Mouse (Mus musculus): Measurements from ENCODE around the gene Stam2.

Gene Stam2

DNA sequence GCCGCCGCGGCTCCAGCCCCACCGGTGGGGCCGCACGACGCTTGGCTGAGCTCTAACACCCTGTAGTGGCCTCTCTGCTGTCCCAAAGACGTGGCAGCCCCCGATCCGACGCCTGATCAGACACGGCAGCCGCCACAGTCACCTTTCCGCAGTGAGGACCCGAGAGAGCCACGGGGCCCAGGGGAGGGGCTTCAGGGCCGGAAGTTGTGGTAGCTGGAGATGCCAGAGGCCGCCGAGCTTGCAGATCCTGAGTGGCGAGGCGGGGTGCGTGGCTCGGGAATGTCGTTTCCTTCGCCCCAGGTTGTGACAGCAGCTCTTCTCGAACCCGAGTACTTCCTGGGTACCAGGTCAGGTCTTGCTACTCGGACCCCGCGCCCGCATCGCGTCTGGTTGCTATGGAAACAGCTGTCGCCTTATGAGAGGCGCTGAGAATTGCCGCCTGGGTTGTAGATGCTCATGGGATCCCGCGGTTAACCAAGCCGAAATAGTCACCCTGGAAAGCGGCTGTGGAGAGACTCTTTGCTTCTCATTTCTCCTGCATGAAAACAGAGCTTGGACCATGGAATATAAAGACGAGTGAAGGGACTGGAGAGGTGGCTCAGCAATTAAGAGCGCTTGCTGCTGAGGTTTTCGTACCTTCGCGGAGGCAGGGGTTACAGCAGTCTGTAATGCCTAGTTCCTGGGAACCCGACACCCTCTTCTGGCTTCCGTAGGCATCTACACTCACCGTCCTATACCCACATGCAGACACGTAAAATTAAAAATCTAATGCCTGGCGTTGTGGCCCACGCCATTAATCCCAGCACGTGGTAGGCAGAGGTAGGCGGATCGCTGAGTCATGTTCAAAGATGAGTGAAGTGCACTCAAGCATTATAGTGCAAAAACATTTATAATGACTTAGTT lies at the start of gene Stam2:
TSS of gene Stam2 (minus strand) at position 26 of the 903 bp plus-strand sequence.
- peak; percentile 75 to 84 for DNase-seq

DNA sequence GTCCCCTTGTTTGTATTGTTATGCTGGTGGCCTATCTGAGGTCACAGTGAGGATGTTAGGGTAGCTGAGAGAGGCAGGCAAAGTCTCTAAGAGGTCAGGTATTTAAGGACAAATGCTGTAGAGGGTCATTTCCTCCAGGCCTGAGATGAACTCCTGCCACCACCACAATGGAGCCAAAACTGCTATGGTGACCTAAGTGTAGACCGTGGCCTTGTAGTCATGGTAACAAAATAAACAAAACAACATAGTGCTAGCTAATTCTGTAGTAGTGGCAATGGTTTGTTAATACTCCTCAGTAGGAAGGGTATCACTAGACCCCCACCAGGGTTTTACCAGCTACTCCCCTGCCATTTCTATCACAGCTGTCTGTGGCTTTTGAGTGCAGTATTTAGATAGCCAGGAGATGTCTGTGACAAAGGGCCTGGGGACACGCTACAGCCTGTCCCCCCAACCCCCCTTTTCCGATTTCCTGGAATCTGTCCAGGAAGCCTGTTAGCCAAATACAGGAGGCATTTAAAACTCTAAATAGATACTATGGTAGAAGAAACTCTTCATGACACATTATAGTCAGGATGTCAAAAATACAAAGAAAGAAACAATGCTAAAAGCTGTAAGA lies 43.1 kb upstream of the Stam2 start:
- DNase-seq, result no peak

DNA sequence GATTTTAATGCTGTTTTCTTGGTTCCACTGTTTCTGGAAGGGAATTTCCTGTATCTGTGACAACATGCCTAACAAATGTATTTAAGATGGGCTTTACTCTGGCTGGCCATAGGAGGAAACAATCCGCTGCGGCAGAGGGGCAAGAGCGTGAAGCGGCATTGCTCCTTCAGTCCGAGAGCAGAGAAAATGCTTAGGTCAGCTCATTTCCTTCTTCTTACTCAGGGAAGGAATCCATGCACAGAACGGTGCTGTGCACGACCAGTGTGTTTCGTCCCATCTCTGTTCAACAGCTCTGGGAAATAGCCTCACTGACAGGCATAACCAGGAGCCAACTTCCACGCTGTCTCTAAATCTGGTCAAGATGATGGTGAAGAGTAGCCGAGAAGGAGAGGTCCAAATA lies 37.9 kb upstream of the Stam2 start:
- no peak for DNase-seq

DNA sequence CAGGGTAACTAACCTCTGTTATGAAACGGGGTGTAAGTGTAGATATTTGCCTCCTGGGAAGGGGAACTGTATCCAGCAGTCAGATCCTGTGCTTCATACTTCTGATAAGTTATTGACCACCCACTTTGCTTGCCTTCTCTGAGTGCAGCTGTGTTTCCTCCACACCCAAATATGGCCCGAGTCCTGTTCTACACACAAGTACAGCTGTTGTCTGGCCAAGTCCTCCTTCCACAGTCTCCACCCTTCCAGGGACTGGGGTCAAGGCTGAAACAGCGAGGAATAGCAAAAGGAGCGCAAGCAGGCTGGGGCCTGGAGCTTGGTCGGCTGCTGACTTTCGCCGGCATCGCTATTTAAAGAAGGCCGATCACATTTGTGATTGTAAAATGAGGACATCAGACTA lies 37.3 kb upstream of the Stam2 start:
- DNase-seq, result no peak

DNA sequence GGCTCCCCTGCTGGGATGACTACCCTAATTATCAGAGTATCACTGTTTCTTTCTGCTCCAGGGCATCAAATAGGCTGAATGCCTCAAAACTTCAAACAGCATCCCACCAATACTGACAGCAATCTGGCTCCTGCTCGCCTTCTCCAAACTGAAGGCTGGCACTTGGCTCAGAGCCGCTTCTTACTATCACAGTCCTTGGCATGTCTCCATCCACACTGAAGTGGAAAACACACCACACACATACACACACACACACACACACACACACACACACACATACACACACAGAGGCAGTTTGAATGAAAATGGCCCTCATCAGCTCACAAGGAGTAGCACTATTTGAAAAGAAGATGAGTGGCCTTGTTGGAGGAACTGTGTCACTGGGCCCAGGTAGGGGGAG lies 35.8 kb upstream of the Stam2 start:
- DNase-seq, result no peak

DNA sequence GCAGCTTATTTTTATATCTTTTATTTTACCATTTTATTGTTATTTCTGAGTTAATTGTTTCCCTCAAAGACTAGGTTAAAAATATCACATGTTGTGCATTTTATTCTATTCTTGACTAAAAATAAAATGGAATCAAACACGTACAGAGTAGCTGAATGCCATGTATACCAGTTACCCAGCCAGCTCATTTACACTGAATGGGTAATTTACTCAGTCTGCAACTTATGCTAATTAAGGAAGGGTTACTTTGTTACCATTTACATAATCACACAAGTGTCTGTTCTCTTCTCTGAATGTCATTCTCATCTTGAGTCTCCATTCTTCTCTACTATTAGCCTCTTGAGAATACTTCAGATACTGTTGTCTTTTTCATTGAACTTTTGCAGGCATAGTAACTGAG lies 32.3 kb upstream of the Stam2 start:
- DNase-seq, result no peak

DNA sequence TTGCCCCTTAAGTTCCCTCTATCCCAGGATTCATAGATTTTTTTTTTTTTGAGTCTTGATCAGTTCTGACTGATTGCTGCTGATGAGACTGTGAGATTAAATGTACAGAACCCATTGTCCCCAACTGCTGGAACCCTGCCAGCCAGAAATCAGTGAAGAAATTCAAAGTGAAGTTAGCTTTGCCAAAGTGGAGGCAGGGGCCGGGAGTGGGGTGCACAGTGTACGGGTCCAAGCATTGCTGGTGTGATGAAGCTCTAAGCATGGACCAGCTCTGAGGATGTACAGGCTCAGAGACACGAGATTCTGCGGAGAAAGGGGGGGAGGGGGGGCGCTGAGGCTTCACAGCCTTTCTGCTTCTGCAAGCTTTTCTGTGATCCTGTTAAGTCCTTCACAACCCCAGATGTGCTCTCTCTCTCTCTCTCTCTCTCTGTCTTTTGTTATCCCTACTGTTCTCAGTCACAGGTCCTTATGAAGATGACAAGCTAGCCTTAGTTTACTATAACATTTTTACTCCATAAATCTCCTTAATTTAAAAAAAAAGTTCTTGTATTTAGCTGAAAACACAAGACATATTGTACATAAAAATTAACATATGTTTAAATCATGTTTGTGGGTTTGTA lies 30.8 kb upstream of the Stam2 start:
- no peak for DNase-seq

DNA sequence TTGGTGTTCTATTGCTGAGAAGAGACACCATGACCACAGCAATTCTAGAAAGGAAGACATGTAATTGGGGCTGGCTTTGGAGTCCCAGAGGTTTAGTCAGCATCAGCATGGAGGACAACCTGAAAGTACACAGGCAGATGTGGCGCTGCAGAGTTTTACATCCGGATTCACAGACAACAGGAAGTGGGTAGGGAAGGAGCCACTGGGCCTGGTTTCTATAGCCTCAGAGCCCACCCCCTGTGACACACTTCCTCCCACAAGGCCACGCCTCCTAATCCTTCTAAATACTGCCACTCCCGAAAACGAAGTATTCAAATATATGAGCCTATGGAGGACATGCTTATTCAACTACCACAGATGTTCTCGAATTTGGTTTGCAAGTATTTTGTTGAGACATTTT lies 23.0 kb upstream of the Stam2 start:
- no peak for DNase-seq

DNA sequence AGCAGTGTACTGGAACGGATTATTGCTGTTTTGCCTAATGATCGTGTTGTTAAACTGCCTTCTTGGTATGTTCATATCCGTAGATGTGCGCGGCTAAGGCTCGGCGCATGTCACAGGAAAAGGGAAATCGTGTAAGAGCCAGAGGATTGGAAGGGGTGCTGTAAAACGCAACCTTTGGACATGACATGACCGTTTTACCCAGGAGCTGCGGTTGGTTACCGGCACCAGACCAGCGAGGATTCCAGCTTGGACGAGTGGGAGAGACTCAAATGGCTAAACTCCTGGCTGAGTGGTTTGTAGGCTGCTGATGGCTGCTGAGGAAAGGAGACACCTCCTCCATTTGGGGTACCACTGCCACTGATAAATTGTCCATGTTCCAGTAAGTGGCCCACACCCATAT lies 21.8 kb upstream of the Stam2 start:
- no peak for DNase-seq

DNA sequence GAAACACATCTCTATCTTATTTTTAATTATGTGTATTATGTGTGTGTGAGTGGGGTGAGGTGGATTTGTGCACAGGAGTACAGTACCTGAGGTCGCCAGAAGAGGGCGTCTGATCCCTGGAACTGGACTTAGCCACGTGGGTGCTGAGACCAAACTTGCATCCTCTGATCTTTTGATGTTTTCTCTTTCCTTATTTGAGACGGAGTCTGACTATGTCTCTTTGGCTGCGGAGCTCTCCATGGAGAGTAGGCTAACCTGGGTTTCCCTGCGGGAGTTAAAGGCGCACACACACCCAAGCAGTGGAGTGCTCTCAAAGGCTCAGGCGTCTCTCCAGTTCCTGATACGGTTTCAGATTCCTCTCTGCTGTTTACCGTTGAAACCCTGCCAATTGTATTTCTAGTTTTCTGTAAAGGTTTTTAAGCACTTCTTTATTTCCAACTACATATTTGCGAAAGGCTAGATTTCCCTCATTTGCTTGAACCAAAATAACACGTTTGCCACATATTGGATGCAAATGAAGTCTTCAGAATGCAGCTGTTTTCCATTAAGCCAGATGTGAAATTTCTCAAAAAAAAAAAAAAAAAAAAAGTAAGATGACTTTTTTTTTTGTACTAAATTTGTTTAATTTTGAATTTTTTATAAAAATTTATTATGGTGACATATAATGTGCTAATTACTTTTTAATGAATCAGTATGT lies 21.1 kb upstream of the Stam2 start:
- DNase-seq, result peak; percentile 74 to 76

DNA sequence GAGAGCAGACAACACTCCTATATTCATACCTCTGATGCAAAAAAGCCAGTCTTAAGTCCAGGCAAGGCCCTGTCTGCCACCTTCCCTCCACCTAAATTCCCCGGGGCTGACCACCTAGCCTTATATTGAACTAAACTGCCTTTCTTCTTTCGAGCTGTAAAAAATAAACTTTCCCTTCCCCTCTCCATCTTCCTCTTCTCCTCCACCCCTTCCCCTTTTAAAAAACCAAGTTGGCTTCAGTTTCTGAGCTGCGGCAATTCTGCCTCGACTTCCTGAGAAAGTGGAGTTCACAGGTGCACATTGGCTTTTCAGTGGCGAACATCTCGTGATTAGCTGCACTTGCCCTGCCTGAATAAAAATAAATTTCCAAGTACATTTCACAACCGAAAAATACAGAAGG lies 20.4 kb upstream of the Stam2 start:
- DNase-seq, result no peak

DNA sequence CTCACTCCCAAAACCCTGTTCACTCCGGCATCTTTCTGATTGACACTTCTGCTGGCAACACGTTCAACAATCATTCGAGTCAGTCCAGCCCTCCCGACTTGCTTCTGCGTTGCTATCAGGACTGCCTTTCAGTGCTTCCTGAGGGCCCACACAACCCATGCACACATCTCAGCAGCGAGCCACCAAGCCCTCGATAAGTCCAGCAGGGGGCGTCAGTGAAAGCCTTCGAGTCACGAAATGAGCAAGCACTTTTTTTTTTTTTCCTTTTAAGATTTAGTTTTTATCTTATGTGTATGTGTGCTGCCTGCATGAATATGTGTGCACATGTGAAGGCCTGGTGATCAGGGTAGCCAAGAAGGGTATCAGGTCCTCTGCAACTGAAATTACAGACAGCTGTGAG lies 16.5 kb upstream of the Stam2 start:
- DNase-seq, result peak; percentile 26 to 48

DNA sequence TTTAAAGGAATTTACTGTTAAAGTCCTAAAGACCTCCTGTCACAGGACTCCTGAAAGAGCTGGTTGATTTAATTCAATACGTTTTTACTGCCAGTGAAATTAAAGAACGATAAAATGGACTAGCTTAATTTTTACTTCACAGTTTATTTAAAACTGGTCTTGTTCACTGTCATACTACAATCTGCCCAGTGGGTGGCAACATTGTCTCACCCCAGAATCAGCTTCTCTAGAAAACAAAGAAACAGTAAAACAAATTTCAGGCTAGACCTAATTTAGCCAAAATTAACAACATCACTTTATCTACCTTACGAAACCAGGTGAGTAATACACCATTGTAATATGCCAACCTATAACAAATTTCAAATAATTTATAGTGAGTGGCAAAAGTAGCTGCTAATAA lies 14.6 kb upstream of the Stam2 start:
- peak; percentile 21 to 44 for DNase-seq

DNA sequence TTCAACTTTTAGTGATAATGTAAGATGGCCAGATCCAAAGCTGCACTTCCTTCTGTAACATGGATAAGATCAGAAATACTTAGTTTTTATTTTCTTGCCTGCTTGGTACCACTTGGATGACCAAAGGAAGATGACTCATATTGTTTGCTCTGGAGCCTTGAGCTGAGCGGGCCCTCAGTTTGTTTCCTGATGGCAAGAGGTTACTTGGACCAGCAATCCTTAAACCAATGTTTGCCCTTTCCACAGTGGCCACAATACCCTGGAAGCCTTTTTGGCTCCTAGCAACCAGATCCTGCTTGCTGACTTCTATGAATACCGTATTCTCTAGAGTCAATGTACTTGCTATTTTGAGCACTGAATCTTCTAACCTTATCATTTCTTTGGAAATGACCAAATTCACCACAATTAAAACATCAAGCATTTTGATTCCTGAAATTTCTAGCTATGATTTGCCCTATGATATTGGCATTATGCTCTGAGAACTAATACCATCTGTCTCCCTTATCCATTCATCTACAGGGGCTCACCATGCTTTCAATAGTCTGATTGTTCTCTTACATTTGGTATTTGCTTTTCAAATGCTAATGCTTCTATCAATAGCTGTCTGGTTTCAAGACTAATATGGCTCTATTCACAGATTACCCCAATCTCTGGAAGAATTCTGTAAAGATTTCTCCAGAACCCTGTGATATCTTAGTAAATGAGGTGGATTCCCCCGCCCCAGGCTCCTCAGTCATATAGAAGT lies 11.7 kb upstream of the Stam2 start:
- DNase-seq, result no peak

DNA sequence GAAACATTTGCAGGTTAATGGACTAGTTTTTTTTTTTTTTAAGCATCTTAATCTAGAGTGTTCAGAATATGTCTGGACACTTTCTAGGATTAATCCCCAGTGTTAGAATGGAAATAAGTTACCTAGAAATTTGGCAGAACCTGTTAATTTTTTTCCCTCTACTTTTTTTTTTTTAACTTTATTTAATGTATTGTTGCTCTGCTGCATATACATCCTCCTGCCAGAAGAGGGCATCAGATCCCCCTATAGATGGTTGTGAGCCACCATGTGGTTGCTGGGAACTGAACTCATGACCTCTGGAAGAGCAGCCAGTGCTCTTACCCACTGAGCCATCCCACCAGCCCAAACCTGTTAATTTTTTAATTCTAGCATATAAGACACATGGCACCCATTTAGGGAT lies 2.0 kb upstream of the Stam2 start:
- DNase-seq, result no peak

DNA sequence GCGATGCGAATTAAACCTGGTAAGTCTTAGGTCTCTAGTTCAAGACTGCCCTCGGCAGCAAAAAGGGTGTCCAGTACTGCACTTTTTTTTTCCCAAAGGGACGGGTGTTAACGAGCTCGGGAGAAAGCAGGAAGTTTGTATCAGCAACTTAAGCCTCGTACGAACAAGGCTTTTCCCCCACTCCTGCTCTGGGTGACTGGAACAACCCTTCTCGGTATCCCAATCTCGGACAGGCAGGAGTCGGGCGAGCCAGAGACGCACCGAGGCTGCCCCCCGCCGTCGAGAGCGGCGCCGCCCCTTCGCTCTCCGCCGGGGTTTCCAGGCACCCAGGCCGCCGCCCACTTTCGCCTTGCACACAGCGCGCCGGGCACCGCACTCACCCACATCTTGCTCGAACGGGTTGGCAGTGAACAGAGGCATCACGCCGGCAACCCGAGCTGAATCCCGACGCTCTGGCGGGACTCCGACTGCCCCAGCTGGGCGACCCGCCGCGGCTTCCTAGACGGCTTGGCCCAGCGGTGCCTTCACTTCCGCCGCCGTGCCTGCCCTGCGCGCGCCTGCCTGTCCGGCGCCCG lies 313 bp downstream of the Stam2 start:
- DNase-seq, result peak in 1 of 2 experiments; percentile 52

DNA sequence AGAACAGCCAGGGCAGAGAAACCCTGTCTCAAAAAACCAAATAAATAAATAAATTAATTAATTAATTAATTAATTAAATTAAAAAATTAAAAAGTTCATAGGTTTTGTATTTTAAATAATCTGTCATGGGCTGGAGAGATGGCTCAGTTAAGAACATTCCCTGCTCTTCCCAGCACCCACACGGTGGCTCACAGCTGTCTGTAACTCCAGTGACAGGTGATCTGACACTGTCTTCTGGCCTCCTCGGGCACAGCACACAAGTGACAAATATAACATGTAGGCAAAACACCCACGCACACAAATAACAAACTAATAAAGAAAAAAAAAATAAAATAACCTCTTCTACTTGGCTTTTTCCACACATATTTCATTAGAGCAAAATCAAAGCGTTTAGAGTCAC lies 1.5 kb downstream of the Stam2 start:
- no peak for DNase-seq

DNA sequence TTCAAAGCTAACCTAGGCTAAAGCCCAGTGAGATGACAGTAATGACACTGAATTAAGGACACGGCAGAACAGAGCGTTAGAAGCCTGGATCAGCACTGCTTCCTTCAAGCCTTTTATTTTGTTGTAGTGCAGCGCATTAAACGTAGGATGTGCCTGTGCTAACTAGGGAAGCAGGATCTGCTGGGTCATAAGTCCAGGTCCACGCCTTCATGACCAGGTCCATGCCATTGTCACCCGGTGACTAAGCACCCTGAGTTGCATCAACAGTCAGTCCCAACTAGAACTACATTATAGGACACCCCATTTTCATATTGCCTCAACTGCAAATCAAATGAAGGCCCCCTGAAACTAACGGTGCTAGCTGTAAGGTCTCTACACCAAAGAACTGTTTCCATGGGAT lies 7.6 kb downstream of the Stam2 start:
- no peak for DNase-seq

DNA sequence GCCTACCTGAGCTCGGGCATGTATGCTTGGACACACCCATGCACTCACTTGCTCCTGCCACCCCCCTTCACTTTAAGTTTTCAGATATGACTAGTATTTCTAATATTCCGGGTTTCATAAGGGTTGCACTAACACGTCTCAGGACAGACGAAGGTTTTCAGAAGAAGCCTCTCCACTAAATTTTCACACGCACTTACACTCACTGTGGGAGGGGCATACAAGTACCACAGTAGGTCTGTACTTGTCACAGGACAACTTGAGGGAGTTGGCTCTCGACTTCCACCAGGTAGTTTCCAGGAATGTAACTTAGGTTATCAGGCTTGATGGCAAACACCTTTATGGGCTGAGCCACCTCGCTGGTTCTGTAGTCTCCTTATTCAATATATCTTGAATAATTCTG lies 8.4 kb downstream of the Stam2 start:
- no peak for DNase-seq

DNA sequence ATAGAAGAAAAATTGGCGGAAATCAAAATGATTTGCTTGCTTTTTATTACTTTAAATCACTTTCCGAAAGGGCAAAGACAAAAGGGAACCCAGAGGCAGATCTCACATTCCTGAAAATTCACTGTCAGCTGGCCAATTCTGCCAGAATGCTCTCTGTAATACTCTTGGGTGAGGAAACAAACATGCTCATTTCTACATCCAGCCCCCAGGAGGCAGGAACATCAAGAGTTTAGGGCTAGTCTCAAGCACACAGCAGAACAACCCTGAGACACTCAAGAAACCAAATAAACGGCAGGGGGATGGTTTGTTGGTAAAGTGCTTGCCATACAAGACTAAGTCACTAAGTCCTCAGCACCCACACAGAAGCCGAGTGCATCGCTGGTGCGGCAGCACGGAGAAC lies 9.5 kb downstream of the Stam2 start:
- DNase-seq, result no peak

DNA sequence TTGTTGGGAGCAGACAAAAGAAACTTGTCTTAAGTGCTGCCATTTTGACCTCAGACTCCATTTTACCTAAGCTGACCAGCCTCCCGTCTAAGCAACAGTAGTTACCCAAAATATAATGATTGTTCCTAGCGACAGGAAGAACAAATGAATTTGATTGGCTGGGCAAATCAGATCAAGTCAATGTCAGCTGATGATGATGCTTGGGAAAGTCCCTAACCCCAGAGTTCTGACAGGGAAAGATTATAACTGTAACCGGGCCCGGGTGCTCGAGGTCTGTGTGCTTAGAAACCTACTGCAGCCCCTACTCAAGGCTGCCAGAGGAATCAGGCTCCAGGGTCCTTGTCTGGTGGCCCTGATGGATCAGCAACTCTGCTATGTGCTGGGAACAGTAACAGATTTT lies 10.1 kb downstream of the Stam2 start:
- DNase-seq, result no peak

DNA sequence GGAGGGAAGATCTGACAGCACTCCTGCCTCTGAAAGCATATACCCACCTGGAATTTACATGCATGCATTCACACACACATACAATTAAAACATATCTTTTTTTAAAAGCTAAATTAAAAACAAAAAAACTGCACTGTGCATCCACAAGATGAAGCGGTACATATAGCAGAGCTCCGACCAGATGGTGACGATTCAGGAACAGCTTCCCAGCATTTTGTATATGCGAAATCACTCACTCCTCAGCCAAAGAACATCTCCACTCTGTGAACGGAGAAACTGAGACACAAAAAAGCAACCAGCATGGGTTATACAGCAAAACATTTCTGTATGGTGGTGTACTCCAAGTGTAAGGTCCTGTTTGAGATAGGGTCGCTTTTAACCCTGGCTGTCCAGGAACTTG lies 11.2 kb downstream of the Stam2 start:
- no peak for DNase-seq
